Mouse (Mus musculus): ENCODE data around the gene Sec13. TPM values are rescaled to one million over a fixed set of nuclear protein-coding genes. Genes with fewer than 3 reads are reported as not detected.

The Sec13 gene
- total and polyA plus RNA-seq, 3 experiments: 145 to 257 (median 209) TPM

Other genes starting within 250 kb of the Sec13 start
- not detected in 2 replicates for gene Prrt3, start 238.8 kb downstream of the Sec13 start, total RNA-seq (2012; rRNA removed)
- not detected in 2 replicates for gene Prrt3, start 238.8 kb downstream of the Sec13 start, total RNA-seq (2014; rRNA removed)
- gene Prrt3, start 238.8 kb downstream of the Sec13 start, polyA plus RNA-seq (2012; ENCODE audit: insufficient read length, low read depth): not detected in 2 replicates
- 52.7 and 62.2 TPM in 2 replicates for gene Emc3, start 209.1 kb downstream of the Sec13 start, total RNA-seq (2012; rRNA removed)
- gene Emc3, start 209.1 kb downstream of the Sec13 start, total RNA-seq (2014; rRNA removed): 87.5 and 90.9 TPM in 2 replicates
- 64.6 and 64.9 TPM in 2 replicates for gene Emc3, start 209.1 kb downstream of the Sec13 start, polyA plus RNA-seq (2012; ENCODE audit: insufficient read length, low read depth)
- gene Fancd2, start 209.1 kb downstream of the Sec13 start, total RNA-seq (2012; rRNA removed): 25.5 and 26.3 TPM in 2 replicates
- 32.7 and 37.3 TPM in 2 replicates for gene Fancd2, start 209.1 kb downstream of the Sec13 start, total RNA-seq (2014; rRNA removed)
- gene Fancd2, start 209.1 kb downstream of the Sec13 start, polyA plus RNA-seq (2012; ENCODE audit: insufficient read length, low read depth): 27.2 and 30.2 TPM in 2 replicates
- not detected in 2 replicates for gene Fancd2os, start 140.0 kb downstream of the Sec13 start, total RNA-seq (2012; rRNA removed)
- gene Fancd2os, start 140.0 kb downstream of the Sec13 start, total RNA-seq (2014; rRNA removed): not detected in 2 replicates
- gene Fancd2os, start 140.0 kb downstream of the Sec13 start, polyA plus RNA-seq (2012; ENCODE audit: insufficient read length, low read depth): 0.31 and 0.45 TPM in 2 replicates
- gene Brk1, start 136.0 kb downstream of the Sec13 start, total RNA-seq (2012; rRNA removed): 112 and 122 TPM in 2 replicates
- 224 and 245 TPM in 2 replicates for gene Brk1, start 136.0 kb downstream of the Sec13 start, total RNA-seq (2014; rRNA removed)
- 142 and 145 TPM in 2 replicates for gene Brk1, start 136.0 kb downstream of the Sec13 start, polyA plus RNA-seq (2012; ENCODE audit: insufficient read length, low read depth)
- 14.2 and 17.6 TPM in 2 replicates for gene Vhl, start 116.8 kb downstream of the Sec13 start, total RNA-seq (2012; rRNA removed)
- 32.6 and 36.6 TPM in 2 replicates for gene Vhl, start 116.8 kb downstream of the Sec13 start, total RNA-seq (2014; rRNA removed)
- gene Vhl, start 116.8 kb downstream of the Sec13 start, polyA plus RNA-seq (2012; ENCODE audit: insufficient read length, low read depth): 19.2 and 23.1 TPM in 2 replicates
- 31.6 and 39.5 TPM in 2 replicates for gene Irak2, start 102.3 kb downstream of the Sec13 start, total RNA-seq (2012; rRNA removed)
- gene Irak2, start 102.3 kb downstream of the Sec13 start, total RNA-seq (2014; rRNA removed): 26.9 and 30.0 TPM in 2 replicates
- 32.5 and 38.6 TPM in 2 replicates for gene Irak2, start 102.3 kb downstream of the Sec13 start, polyA plus RNA-seq (2012; ENCODE audit: insufficient read length, low read depth)
- 35.1 and 62.5 TPM in 2 replicates for gene Tatdn2, start 43.7 kb downstream of the Sec13 start, total RNA-seq (2012; rRNA removed)
- gene Tatdn2, start 43.7 kb downstream of the Sec13 start, total RNA-seq (2014; rRNA removed): 34.5 and 35.5 TPM in 2 replicates
- gene Tatdn2, start 43.7 kb downstream of the Sec13 start, polyA plus RNA-seq (2012; ENCODE audit: insufficient read length, low read depth): 58.0 and 70.8 TPM in 2 replicates
- not detected in 2 replicates for gene Ghrl, start 20.9 kb downstream of the Sec13 start, total RNA-seq (2012; rRNA removed)
- not detected in 2 replicates for gene Ghrl, start 20.9 kb downstream of the Sec13 start, total RNA-seq (2014; rRNA removed)
- gene Ghrl, start 20.9 kb downstream of the Sec13 start, polyA plus RNA-seq (2012; ENCODE audit: insufficient read length, low read depth): 1.1 and 2.6 TPM in 2 replicates